Mouse (Mus musculus) mouse embryonic stem cell (cell line): ENCODE data around the gene Trafd1.

ENCODE experiments used
- in situ Hi-C, 2 experiments: fragments of 300-500 bp; cut with MboI; formaldehyde crosslinking; loops; 1 replicate in 1 of 2; 3 replicates in 1 of 2; pipeline ENCODE4 v1.14.3; 2019 to 2020; ENCODE audit warnings: low sequenced_read_pairs in 2 of 2, low pct_unique_long_range_greater_than_20kb in 1 of 2, mixed read lengths in 1 of 2; ENCODE audit not compliant: unreplicated experiment in 1 of 2

The Trafd1 gene

DNA sequence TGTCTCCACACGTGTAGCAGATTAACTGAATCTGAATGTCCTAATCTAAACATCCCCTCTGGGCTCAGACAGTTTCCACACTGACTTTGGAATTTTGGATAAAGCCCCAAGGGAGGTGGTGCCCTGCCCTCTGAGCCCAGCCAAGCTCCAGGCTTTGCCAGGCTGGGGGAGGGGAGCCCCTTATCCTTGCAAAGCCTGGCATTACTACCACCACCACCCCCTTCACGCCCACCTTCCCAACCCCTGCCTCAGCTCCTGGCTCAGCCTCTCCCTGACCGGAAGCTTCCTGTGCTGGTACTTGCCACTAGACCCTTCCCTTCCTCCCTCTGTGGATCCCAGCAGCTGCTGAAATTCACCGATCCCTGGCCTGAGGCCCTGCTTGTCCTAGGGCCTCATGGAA lies 1.7 kb upstream of the Trafd1 start:
- in situ Hi-C loops: no loop called here

DNA sequence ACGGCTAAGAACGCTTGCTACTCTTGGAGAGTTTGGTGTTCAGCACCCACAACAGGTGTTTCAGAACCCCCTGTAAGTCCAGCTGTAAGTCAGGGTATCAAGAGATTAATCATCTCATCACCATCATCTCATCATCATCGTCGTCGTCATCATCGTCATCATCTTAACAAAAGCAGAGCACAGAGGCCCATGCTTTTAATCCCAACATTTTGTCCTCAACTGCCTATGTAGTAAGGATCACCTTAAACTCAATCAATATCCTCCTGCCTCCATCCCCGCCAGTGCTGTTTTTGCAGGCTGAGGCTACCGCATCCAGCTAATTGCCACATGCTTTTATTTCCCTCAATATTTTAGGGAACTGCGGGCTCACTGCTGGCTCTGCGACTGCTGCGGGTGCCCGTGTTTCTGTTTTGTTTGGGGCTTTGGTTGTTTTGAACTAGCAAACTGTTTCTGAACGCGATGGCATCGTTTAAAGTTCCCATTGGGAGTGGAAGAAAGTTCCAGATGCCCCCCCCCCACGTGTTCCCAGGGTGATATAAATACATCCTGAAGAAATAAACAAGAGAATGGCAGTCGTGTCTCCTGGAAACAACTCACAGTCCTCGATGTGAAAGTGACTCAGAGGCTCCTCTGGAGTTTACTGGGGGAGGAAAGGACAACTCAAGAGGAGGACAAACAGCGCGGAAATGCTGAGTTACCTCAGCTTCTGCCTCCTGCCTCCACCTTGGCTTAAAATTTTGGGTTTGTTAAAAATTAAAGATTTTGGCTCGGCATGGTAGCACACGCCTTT lies 883 bp upstream of the Trafd1 start:
- in situ Hi-C loops: no loop called here

DNA sequence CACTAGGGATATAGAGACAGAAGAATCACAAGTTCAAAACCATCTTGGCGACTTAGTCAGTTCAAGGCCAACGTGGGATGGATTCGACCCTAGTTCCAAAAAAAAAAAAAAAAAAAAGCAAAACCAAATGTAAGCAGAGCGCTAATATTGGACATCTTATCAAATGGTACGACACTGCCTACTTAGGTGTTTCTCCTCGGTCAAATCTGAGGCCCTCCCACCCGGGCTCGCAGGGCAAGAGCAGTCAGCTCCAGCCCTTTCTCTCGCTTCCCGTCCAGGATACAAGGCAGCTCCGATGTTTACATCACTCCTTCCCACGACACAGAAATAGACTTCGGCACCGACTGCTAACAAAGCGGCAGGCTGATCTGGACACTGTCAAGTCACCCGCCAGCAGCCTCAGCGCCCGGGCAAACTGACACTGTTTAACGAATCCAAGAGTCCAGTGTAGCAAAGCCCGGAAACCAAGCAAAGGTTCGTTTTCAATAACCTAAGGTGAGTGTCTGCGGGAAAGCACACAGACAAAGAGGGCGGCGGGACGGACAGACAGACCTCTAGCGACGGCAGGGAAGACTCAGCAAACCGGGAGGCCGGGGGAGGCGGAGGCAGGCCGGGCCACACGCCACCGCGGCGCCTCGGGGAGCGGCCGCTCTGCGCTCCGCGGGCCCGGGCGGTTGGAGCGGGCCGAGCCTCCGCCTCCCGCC lies 523 bp downstream of the Trafd1 start:
- in situ Hi-C loops: no loop called here

DNA sequence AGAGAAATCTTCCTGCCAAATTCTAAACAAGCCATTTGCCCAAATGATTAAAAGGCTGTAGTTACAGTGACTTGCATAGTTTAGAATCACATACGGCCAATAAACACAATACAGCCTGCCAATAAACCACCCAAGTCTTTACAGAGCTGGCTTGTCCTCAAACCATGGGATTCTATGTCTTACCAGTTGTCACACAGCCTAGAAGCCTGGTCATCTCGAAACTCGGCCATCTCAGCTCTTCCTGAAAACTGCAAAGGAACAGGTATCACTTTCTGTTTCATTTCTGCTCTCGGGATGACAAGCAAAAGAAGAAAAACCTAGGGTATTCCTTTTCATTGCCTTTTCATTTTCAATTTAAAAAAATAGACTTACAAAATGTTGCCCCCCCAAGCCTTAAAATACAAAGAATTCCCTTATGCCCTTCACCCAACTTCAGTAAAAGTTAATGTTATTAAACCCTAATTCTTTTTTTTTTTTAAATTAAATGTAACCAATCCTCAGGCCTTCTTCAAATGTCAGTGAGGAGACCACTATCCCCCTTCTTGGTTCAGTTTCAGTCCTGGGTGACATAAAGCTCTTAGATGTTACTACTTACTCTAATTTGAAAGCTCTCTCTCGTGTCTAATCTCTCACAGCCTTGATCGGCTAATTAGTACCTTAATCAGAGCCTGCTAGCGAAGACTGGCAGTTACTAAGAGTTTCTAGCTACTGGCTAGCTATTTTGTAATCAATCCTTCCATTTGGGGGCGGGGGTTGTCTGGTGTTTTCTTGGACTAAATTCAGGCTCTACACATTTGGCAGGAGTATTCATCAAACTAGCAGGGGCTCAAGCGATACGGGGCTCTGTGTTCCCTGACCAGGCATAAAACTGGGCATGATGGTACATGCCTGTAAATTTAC lies 1.3 kb downstream of the Trafd1 start:
- in situ Hi-C loops: no loop called here

DNA sequence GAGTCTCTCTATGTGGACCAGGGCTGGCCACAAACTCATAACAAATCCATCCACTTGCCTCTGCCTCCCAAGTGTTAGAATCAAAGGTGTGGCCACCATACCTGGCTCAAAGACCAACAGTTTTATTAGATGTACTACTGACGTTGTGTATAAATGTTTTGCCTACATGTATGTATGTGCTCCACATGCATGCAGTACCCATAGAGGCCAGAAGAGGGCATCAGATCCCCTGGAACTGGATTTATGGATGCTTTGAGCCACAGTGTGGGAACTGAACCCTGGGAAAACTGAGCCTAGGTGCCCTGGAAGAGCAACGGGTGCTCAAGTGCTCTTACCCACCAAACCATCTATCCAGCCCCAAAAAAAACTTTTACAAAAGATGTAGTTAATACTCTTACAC lies 4.7 kb downstream of the Trafd1 start:
- in situ Hi-C loops: no loop called here

DNA sequence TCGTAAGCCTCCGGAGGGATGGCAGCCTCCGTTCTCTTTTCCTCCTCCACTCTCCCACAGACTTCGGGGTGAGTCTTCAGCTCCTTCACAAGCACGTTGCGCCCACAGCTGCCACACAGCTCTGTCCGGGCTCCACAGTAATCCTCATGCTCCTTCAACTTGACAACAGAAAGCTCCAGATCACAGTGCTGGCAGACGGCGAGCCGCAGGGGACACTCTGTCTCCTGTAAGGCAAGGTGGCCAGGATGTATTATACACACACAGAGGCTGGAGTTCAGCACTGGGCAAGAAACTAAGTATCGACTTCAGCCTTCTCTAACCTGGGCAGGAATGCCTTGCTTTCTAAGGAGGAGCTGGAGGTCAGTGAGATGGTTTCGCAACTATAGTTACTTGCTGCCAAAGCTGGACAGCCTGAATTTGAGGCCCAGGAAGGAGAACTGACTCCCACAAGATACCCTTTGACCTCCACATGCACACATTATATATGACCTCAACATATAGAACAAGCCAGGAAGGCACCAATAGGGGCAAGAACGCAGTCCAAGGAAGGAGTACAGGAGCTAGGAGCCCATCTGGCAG lies 6.7 kb downstream of the Trafd1 start:
- in situ Hi-C loops: loop anchor here (5.0 to 10.0 kb wide), 2 partner anchors 161 to 164 kb away; no protein-coding TSS in a partner anchor

DNA sequence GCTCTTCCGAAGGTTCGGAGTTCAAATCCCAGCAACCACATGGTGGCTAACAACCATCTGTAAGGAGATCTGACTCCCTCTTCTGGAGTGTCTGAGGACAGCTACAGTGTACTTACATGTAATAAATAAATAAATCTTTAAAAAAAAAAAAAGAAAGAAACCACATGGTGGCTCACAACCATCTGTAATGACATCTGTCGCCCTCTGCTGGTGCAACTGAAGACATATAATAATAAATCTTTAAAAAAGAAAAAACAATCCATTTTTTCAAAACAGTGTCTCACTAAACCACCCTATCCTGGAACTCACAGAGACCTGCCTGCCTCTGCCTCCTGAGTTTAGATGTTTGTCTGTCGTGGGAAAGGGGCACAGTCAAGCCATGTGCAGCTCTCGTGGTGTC lies 8.5 kb downstream of the Trafd1 start:
- in situ Hi-C loops: loop anchor here (5.0 to 10.0 kb wide), 2 partner anchors 160 to 162 kb away; no protein-coding TSS in a partner anchor

DNA sequence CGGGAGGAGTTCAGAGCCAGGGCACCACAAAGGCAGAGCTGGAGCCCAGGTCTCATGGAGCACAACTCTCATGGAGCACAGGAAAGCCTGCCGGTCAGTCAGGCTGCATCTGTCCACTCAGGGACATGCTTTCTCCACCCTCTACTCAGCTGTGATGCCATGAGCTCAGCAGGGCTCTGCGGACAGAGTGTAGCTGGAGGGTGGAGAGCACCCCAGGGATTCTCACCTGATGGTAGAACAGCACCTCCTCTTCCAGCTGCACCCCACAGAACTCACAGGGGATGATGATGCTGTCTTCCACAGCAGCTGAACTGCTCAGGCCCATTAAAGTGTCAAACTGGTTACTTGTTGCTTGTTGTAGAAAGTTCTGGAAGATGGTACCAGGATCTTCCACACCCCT lies 10.6 kb downstream of the Trafd1 start:
- in situ Hi-C loops: loop anchor here (5.0 to 10.0 kb wide), 2 partner anchors 157 to 160 kb away; no protein-coding TSS in a partner anchor

DNA sequence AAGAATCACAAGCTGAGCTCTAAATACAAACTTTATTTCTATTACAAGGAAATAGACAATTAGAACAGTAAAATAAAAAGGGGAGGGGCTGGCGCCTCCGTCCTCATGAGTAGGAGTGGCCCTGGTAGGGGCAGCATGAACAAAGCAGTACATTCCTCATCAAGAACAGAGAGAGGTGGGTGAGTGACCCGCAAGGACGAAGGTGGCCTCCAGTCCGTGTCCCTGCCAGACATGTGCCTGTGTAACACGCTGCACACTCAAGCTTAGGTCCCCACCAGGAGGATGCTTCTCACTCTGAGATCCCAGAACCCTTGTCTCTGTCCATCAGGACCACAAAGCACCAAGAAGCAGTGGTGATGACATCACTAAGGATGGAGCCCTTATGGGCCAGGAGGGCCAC lies 13.7 kb downstream of the Trafd1 start:
- in situ Hi-C loops: loop anchor here in 1 of 2 experiments (10.0 kb wide), 1 partner anchor 157 kb away; no protein-coding TSS in a partner anchor

DNA sequence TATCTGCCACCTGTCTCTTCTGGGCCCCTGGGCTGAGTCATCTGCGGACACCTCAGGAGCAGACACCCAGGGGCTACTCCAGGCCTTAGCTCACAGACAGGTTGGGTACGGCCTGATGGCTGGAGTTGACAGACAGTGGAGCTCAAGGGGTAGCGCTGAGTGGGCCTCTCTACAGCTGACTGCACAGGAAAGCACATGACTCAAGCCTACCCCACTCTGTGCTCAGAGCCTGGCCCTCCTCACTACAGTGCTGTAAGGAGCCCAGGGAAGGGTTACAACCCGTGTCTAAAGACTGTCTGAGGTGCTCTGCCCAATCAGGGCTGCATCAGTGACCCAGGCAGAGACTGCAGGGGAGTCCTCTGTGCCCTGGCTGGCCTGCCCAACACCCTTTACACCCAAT lies 18.2 kb downstream of the Trafd1 start:
- in situ Hi-C loops: no loop called here

DNA sequence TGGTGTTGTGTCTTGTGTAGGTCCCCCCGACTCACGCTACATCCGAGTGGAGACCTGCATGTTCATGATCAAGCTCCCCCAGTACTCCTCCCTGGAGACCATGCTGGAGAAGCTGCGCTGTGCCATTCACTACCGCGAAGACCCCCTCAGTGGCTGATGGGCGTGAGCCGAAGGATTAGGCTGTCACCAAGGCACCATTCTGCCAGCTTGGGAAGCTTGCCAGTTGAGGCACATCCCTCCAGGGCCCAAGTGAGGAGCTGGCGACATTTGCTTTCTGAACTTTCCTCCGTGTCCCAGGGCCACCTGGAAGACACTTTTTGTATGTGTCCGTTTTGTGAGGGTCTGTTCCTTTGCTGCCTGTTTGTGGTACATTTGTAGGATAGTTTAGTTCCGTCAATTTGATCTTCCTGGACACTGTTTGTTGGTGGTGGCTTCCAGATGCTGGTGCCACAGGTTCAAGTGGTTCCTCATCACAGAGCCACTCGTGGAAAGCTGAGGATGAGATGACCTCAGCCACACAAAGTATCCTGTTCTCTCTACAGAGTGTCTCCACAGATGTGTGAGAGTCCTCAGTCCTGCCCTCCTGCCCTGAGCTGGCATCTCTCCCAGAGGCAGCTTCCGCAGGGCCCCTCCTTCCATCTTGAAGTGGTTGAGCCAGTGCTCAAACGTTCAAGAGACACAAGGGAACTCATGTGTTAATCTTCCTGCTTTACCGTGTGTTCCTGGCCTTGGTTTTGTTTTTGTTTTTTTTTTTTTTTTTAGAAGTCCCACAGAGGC lies 18.8 kb downstream of the Trafd1 start:
- in situ Hi-C loops: no loop called here

DNA sequence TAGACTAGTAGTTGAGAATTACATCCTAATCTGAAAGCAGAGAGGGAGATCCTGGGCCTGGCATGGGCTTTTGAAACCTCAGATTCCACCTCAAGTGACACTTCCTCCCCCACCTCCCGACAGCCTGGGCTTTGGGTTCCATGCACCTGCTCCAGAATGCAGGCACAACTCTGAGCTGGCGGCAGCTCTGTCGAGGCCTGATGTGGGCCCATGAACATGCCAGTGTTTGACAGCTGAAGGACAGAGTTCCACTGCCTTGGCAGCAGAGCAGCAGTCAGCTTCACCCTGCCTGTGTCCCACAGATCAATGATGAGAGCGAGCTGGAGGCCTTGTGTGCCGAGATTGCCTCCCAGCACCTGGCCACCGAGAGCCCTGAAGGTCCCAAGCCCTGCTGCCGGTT lies 22.0 kb downstream of the Trafd1 start:
- in situ Hi-C loops: no loop called here

DNA sequence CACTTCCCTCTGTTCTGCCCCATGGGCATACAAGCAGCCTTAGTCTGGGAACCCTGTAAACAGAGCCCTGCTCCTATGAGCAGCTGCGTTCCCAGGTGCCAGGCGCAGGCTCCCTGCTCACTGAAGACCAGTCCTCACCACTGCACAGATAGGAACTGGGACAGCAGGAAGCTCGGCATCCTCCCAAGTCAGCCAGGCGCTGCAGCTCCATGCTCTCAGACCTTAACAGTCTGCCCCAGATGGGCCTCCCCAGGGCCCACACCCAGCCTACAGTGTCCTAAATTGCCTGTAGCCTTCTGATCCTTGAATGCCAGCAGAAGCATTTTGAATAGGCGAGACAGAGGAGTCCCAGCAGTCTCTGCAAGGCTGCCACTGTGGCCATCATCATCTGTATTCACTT lies 23.7 kb downstream of the Trafd1 start:
- in situ Hi-C loops: no loop called here

DNA sequence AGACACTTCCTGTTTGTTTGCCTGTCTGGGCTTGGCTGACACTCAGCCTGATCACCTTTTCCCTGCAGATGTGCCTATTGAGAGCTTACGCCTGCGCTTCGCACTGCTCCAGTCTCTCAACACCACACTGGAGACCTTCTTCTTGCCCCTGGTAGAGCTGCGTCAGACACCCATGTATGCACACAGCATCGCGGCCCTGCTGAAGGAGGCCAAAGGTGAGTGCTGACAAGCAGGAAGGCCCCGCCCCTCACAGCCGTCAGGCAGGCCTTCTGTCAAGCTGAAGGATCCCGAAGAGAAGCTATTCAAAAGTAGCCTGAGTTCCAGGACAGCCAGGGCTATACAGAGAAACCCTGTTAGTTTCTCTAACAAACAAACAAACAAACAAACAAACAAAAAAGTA lies 26.2 kb downstream of the Trafd1 start:
- in situ Hi-C loops: no loop called here

DNA sequence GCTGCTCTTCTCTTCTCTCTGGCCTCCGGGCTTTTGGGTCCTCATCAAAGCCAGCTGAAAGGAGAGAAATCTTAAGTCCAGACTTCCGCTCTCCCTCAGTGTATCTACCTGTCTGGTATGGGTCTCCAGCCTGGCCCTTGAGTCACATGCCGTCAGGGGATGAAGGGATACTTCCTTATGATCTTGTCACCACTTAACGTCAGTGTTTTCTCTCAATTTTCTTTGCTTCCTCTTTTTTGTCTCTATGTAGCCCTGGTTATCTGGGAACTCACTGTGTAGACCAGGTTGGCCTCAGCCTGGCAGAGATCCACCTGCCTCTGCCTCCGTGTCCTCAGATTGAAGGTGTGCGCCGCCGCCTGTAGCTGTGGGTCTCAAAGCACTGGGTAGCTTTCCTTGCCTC lies 41.4 kb downstream of the Trafd1 start:
- in situ Hi-C loops: no loop called here

DNA sequence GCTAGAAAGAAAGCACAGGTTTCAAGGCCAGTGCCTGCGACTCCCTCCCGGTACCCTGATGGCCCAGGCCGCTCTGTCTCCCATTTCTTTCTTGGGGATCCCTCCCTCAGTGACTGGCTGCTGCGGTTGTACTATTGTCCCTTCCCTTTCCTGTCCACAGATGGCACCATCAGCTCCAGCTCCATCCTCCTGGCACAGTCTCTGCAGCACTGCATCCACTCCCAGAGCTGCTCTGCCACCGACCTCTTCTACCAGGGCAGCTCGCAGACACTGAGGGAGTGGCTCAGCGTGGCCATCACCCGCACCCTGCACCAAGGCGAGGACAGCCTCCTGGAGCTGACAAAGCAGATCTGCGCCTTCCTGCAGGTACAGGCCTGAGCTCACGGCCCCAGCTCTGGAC lies 42.9 kb downstream of the Trafd1 start:
- in situ Hi-C loops: no loop called here

DNA sequence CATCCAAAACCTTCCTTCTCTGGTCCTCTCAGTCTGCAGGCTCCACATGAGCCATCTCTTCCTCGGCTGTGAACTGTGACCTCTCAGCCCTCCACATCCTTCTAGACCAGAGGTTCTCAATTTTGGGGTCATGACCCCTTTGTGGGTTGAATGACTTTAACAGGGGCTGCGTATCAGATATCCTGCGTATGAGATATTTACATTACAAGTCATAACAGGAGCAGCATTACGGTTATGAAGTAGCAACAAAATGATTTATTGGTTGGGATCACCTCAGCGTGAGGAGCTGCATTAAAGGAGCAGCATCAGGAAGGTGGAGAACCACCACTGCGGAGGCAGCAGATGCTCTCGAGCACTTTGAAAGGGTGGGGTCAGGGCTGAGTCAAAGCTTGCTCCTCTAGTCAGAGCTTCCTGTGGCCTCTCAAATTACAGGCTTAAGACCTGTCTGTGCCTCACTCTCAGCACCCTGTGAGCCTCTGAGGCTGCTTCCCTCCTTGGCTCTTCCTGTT lies 44.4 kb downstream of the Trafd1 start:
- in situ Hi-C loops: no loop called here
